Mouse (Mus musculus) E14TG2a.4 (cell line): Measurements from ENCODE around the gene Gm13941.

Experiments used
- CTCF ChIP-seq: conservative IDR thresholded peaks from 2 replicates; pipeline ENCODE4 v1.5.1; 2014; ENCODE audit warnings: low read length
- POU5F1 ChIP-seq: IDR thresholded peaks from 2 replicates; pipeline ENCODE4 v1.6.1; 2014; ENCODE audit warnings: low read length, borderline replicate concordance

DNA sequence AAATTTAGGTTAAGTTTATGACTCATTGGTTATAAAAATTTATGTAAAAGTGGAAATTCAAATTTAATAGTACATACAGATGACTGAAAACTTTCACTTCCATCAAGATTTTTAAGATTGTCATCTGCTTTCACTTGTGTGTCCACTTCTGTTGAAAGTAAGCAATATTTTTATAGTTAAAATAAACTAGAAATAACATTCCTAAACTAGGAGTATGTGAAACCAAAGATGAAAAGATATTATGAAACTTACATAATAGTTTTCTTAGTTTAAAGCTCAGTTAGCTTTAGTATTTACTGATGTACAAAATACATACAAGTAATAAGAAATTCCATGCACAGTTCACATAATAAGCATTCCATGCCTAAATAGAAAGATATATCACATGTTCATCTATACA is at the start of gene Gm13941:
- TF ChIP-seq CTCF, result no peak
- TF ChIP-seq POU5F1, result no peak
